Mouse (Mus musculus) bone marrow macrophage, adult 2 months (primary cell): ENCODE data around the gene Kcnj2. TPM values are rescaled to one million over a fixed set of nuclear protein-coding genes. Genes with fewer than 3 reads are reported as not detected.

Experiments used
- H3K27ac ChIP-seq: 2 replicates; pipeline ENCODE4 v1.5.1; 2012; ENCODE audit warnings: low read depth, low read length; ENCODE audit not compliant: insufficient read depth
- H3K4me1 ChIP-seq: 2 replicates; pipeline ENCODE4 v1.6.1; 2012; ENCODE audit warnings: low read length; ENCODE audit not compliant: control insufficient read depth, insufficient read depth
- H3K4me3 ChIP-seq: 2 replicates; pipeline ENCODE4 v1.5.1; 2012; ENCODE audit warnings: mild to moderate bottlenecking, low read length, moderate library complexity; ENCODE audit not compliant: insufficient read depth
- CTCF ChIP-seq: IDR thresholded peaks from 2 replicates; pipeline ENCODE4 v1.5.1; 2012; ENCODE audit warnings: low read depth, mild to moderate bottlenecking, low read length, moderate library complexity
- POLR2A ChIP-seq: IDR thresholded peaks from 2 replicates; pipeline ENCODE4 v1.6.1; 2012; ENCODE audit warnings: mild to moderate bottlenecking, low read depth, low read length, borderline replicate concordance
- polyA plus RNA-seq: library from polyadenylated mRNA; stranded (reverse); fragments of >200 nt; gene quantifications from 2 replicates; pipeline ENCODE4 v1.2.4, GENCODE M21; 2012; ENCODE audit not compliant: missing spikeins, insufficient read depth, insufficient read length

Kcnj2 gene
- polyA plus RNA-seq, 1 experiment: 48.4 TPM

- Histone ChIP-seq H3K4me3 (no peak overlapping the region), H3K4me1 (peaks cover 33% of the 10 kb centered on the region), H3K27ac (no peak overlapping the region)
- TF ChIP-seq POLR2A (no peak), CTCF (no peak)
Measured at GRCm38 (mm10) chr11:111086933-111087332, 21.0 kb downstream of the Kcnj2 start.

GRCm38 (mm10) chr11:111088226-111088625, 22.3 kb downstream of the Kcnj2 start:
- H3K4me1 ChIP-seq: peaks cover 37% of the 10 kb centered on the region
- no peak for TF ChIP-seq POLR2A
- no peak for TF ChIP-seq CTCF
- peak overlapping the region; percentile 28; the same call in 1 of the 2 replicates for H3K27ac ChIP-seq
- no peak overlapping the region for H3K4me3 ChIP-seq

GRCm38 (mm10) chr11:111088812-111089211, 22.8 kb downstream of the Kcnj2 start:
- Histone ChIP-seq H3K4me1 (peaks cover 41% of the 10 kb centered on the region), H3K27ac (peak overlapping the region; percentile 67), H3K4me3 (no peak overlapping the region)
- no peak for TF ChIP-seq CTCF
- no peak for TF ChIP-seq POLR2A

GRCm38 (mm10) chr11:111091117-111091516, 25.2 kb downstream of the Kcnj2 start:
- Histone ChIP-seq H3K27ac (no peak overlapping the region), H3K4me3 (no peak overlapping the region), H3K4me1 (peaks cover 54% of the 10 kb centered on the region)
- TF ChIP-seq POLR2A (no peak), CTCF (no peak)

- Histone ChIP-seq H3K4me3 (no peak overlapping the region), H3K27ac (peak overlapping the region; percentile 60), H3K4me1 (peaks cover 48% of the 10 kb centered on the region)
- TF ChIP-seq CTCF: no peak
- no peak for TF ChIP-seq POLR2A
Measured at GRCm38 (mm10) chr11:111092967-111093366, 27.0 kb downstream of the Kcnj2 start.

- Histone ChIP-seq H3K27ac (peak overlapping the region; percentile 64), H3K4me3 (no peak overlapping the region), H3K4me1 (peaks cover 33% of the 10 kb centered on the region)
- TF ChIP-seq POLR2A (no peak), CTCF (no peak)
Measured at GRCm38 (mm10) chr11:111096612-111097011, 30.6 kb downstream of the Kcnj2 start.

GRCm38 (mm10) chr11:111100131-111100530, 34.2 kb downstream of the Kcnj2 start:
- TF ChIP-seq CTCF (no peak), POLR2A (no peak)
- Histone ChIP-seq H3K4me1 (peaks cover 21% of the 10 kb centered on the region), H3K27ac (no peak overlapping the region), H3K4me3 (no peak overlapping the region)

- peaks cover 16% of the 10 kb centered on the region for H3K4me1 ChIP-seq
- TF ChIP-seq CTCF: no peak
- TF ChIP-seq POLR2A: no peak
- H3K27ac ChIP-seq: no peak overlapping the region
Measured at GRCm38 (mm10) chr11:111100651-111101050, 34.7 kb downstream of the Kcnj2 start.

DNA sequence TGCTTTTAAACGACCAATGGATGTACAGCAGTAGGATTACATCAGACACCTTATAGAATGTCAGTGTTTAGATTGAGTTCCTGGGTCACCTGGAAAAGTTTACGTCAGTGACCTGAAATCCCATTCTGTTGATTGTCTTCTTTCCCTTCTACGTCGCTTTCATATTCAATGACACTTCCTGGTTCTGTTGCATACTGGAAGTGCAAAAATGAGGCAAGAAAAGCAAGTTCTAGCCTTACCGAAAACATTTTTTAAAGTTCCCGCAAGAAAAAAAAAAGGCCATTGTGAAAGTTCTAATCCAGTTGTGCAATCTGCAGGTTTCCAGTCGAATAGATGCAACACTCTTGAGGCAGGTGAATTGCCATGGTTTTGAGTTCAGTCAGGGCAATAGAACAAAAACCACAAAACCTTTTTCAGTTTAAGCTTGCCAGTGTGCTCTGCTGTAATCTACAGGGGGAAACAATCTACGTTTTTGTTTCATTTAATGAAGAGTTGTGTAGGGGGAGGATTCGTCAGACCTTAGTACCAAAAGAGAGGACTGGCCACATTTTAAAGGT, 35.7 kb downstream of the Kcnj2 start:
- Histone ChIP-seq H3K4me3 (no peak overlapping the region), H3K27ac (no peak overlapping the region), H3K4me1 (peaks cover 12% of the 10 kb centered on the region)
- no peak for TF ChIP-seq CTCF
- TF ChIP-seq POLR2A: no peak

More at GRCm38 (mm10) chr11:111100651-111101050, 34.7 kb downstream of the Kcnj2 start:
- no peak overlapping the region for H3K4me3 ChIP-seq

DNA sequence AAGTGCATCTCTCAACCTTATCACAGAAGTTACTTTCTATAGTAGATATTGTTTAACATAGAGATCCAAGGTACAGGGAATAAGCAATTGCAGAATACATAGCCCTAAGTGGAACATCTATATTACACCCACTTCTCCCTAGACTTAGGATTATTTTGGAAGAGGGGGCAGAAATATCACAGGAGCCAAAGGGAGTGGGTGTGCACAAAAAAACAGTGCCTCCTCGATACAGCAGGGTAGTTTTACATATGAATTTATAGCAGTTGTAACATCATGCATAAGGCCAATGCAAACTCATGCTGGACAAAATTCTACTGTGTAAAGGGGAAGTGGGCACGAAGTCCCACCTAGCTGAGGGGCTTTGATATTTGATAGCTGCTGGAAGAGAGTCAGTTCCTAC, 38.5 kb downstream of the Kcnj2 start:
- Histone ChIP-seq H3K4me3 (no peak overlapping the region), H3K4me1 (peaks cover 7% of the 10 kb centered on the region; the same call in 1 of the 2 replicates), H3K27ac (no peak overlapping the region)
- TF ChIP-seq POLR2A: no peak
- no peak for TF ChIP-seq CTCF

DNA sequence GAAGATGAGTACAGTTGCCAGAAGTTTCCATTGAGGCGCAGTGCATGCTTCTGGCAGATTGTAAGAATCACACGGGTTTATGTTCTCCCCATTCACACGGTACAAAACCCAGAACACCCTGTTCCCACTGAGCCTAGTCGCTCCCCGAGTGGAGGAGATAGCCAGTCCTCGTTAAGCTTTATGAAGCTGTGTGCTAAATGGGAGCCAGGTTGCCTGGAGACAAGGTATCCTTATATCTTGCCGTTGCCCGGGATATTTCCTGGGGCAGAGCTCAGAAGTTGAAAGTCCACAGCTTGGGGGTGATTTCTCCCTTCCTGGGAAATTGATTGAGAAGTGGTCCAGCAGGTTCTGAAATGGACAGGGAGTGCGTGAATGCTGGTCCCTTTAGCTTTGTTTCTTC, 42.2 kb downstream of the Kcnj2 start:
- TF ChIP-seq CTCF (no peak), POLR2A (no peak)
- Histone ChIP-seq H3K27ac (no peak overlapping the region), H3K4me3 (no peak overlapping the region), H3K4me1 (no peaks in the 10 kb centered on the region)
